Mouse (Mus musculus) MEL (cell line): ENCODE results near the gene Sh3gl3.

Experiments used
- CTCF ChIP-seq, 3 experiments: IDR thresholded peaks in 2 of 3; conservative IDR thresholded peaks in 1 of 3; 2 replicates each; pipeline ENCODE4 v1.5.1; 2011 to 2012; ENCODE audit warnings: low read length in 3 of 3, low read depth in 2 of 3, mild to moderate bottlenecking in 2 of 3, improper control_type of control experiment in 1 of 3, inconsistent platforms in 1 of 3, mixed read lengths in 1 of 3, moderate library complexity in 1 of 3; ENCODE audit not compliant: control insufficient read depth in 1 of 3, insufficient read depth in 1 of 3, poor library complexity in 1 of 3, severe bottlenecking in 1 of 3
- GATA1 ChIP-seq: IDR thresholded peaks from 2 replicates; pipeline ENCODE4 v1.6.1; 2011; ENCODE audit warnings: low read depth, low read length, improper control_type of control experiment
- POLR2A ChIP-seq, 2 experiments: IDR thresholded peaks; 2 replicates each; pipeline ENCODE4 v1.6.1; 2011 to 2012; ENCODE audit warnings: low read length in 2 of 2, mild to moderate bottlenecking in 2 of 2, control low read depth in 1 of 2, improper control_type of control experiment in 1 of 2, low read depth in 1 of 2, moderate library complexity in 1 of 2; ENCODE audit not compliant: control insufficient read depth in 1 of 2, insufficient read depth in 1 of 2, poor library complexity in 1 of 2
- TAL1 ChIP-seq: IDR thresholded peaks from 2 replicates; pipeline ENCODE4 v1.6.1; 2012; ENCODE audit warnings: mild to moderate bottlenecking, inconsistent platforms, low read length, moderate library complexity, mixed read lengths
- TCF12 ChIP-seq: IDR thresholded peaks from 2 replicates; pipeline ENCODE4 v1.6.1; 2014; ENCODE audit warnings: low read depth, mild to moderate bottlenecking, inconsistent platforms, low read length, improper control_type of control experiment, moderate library complexity

GRCm38 (mm10) chr7:82175327-82175721, 1.7 kb downstream of the Sh3gl3 start:
- TF ChIP-seq GATA1 (no peak), CTCF (IDR thresholded peaks at IDR 0.05 in 2 of 3, conservative IDR thresholded peaks at IDR 0.05 in 1 of 3; ENCODE audit: control insufficient read depth in 1 of 3, insufficient read depth in 1 of 3, low read depth in 2 of 3, low read length in 3 of 3, poor library complexity in 1 of 3, severe bottlenecking in 1 of 3) (no peak), TCF12 (no peak), TAL1 (no peak), POLR2A (IDR thresholded peaks at IDR 0.05; ENCODE audit: control insufficient read depth in 1 of 2, insufficient read depth in 1 of 2, low read depth in 1 of 2, low read length in 2 of 2, poor library complexity in 1 of 2) (no peak)
